Comparison of ENCODE assay signal across 16 mouse cellular contexts in the genomic region with DNA sequence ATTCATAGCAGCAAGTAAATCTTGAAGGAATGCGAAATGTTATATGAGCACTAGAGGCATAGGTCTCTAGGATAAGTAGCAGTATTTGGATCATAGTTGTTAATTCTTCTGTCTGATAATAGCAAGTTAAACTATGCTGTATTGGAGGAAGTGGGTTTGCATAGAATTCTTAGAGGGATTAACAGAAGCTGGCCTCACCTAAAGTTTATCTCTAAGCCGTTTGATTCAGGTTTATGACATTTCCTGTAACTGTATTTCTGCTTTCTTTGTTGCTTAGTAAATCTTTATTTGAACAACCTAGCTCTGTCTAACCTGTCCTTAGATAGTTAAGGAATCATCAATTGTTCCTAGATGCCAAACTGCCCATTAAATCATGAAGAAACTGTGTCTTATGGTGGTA.
"Had no signal": no experiment of that assay in that cellular context is flagged by ENCODE, and none has a peak within 500 bp of the region (broad histone marks: within the 10 kb centered on the region; RNA-seq: fewer than 3 reads in every experiment).

No protein-coding gene starts in this region.

- H3K9me3 ChIP-seq: neural tube, embryonic 13.5 days; neural tube, embryonic 15.5 days; stomach, embryonic 15.5 days had no signal

- H3K9ac ChIP-seq: neural tube, embryonic 13.5 days; neural tube, embryonic 15.5 days; stomach, embryonic 15.5 days had no signal

- DNase-seq: retina, postnatal 1 day; right cerebral cortex, adult 18-20 months; right cerebral cortex, postnatal 14 days; right cerebral cortex, postnatal 25 days; right cerebral cortex, postnatal 4 days; spleen, adult 18-20 months; thymus, adult 18-20 months; thymus, adult 2 months; thymus, postnatal 14 days; thymus, postnatal 25 days; thymus, postnatal 36 days; thymus, postnatal 4 days had no signal

- H3K27ac ChIP-seq: neural tube, embryonic 13.5 days; neural tube, embryonic 15.5 days; stomach, embryonic 15.5 days; stomach, postnatal 0 days had no signal

- H3K27me3 ChIP-seq: neural tube, embryonic 13.5 days; neural tube, embryonic 15.5 days; stomach, embryonic 15.5 days had no signal

- H3K4me3 ChIP-seq: neural tube, embryonic 13.5 days; neural tube, embryonic 15.5 days; stomach, embryonic 15.5 days had no signal

- H3K36me3 ChIP-seq: neural tube, embryonic 13.5 days; neural tube, embryonic 15.5 days; stomach, embryonic 15.5 days had no signal
